Comparison of ENCODE assay signal across 30 mouse cellular contexts in genomic region chr12:86558889-86559288, GRCm38 (mm10).
A peak's percentile ranks its signal among the peaks of the same experiment; 100 is the strongest.
DNase-seq lines count a peak whose midpoint lies in the region; ATAC-seq and TF ChIP-seq lines count a peak whose summit lies in the region.
"Had no signal": no experiment of that assay in that cellular context is flagged by ENCODE, and none has a peak within 500 bp of the region (broad histone marks: within the 10 kb centered on the region; RNA-seq: fewer than 3 reads in every experiment).

No protein-coding gene starts in this region.

- no peak for ATAC-seq in heart, embryonic 12.5 days (ENCODE audit: insufficient number of reproducible peaks, low FRiP score)
- ATAC-seq in Patski = no peak
- ATAC-seq: forebrain, embryonic 16.5 days; hindbrain, embryonic 16.5 days; midbrain, embryonic 15.5 days had no signal

- no peak overlapping the region for H3K4me3 ChIP-seq in heart, adult 2 months
- no peak overlapping the region for H3K4me3 ChIP-seq in heart, embryonic 12.5 days
- H3K4me3 ChIP-seq in E14TG2a.4 (replicated peaks; ENCODE audit: low read length) = no peak overlapping the region
- H3K4me3 ChIP-seq: embryonic facial prominence, embryonic 10.5 days; hindbrain, embryonic 10.5 days; kidney, embryonic 15.5 days; left cerebral cortex, adult 2 months; limb, embryonic 15.5 days; midbrain, embryonic 15.5 days; myocyte; stomach, embryonic 15.5 days had no signal

- H3K9me3 ChIP-seq in heart, embryonic 12.5 days (replicated peaks) = 0 out of 2 replicates have a peak, but pooled peaks cover 2% of the 10 kb centered on the region
- no peaks in the 10 kb centered on the region; the same call in 1 of the 2 replicates for H3K9me3 ChIP-seq in E14TG2a.4 (ENCODE audit: low read length)
- H3K9me3 ChIP-seq: embryonic facial prominence, embryonic 10.5 days; hindbrain, embryonic 10.5 days; kidney, embryonic 15.5 days; limb, embryonic 15.5 days; midbrain, embryonic 15.5 days; stomach, embryonic 15.5 days had no signal

- no peak for DNase-seq in heart, adult 2 months
- DNase-seq in Patski (ENCODE audit: low read depth, low spot score) = no peak
- DNase-seq in testis, postnatal 10 days (ENCODE audit: low spot score) = peak; percentile 51
- no peak for DNase-seq in spleen, postnatal 10 days (ENCODE audit: low spot score in 2 of 2)
- DNase-seq in left cerebral cortex, postnatal 36 days (ENCODE audit: low spot score in 2 of 2) = no peak
- DNase-seq: adrenal gland, postnatal 36 days; cerebellum, adult 9-11 months; gastrocnemius, postnatal 10 days; heart, postnatal 10 days; kidney, adult 11 months; kidney, postnatal 4 days; left cerebral cortex, postnatal 4 days; lung, embryonic 14.5 days; right cerebral cortex, adult 18-20 months; right cerebral cortex, postnatal 4 days; thymus, postnatal 14 days had no signal

- TF ChIP-seq EP300 in heart, adult 2 months (IDR thresholded peaks at IDR 0.05; ENCODE audit: insufficient read depth, low read depth, low read length) = no peak

- no peak for TF ChIP-seq POLR2A in heart, adult 2 months (IDR thresholded peaks at IDR 0.05; ENCODE audit: insufficient read depth, low read depth, low read length)

- peak; percentile 24; the same call in 1 of the 2 replicates for TF ChIP-seq CTCF in heart, adult 2 months (IDR thresholded peaks at IDR 0.05)
- peak; percentile 81 for TF ChIP-seq CTCF in E14TG2a.4 (conservative IDR thresholded peaks at IDR 0.05; ENCODE audit: low read length)
- peak; percentile 24 for TF ChIP-seq CTCF in Patski (IDR thresholded peaks at IDR 0.05)

- no peaks in the 10 kb centered on the region for H3K36me3 ChIP-seq in heart, adult 2 months (ENCODE audit: control insufficient read depth, insufficient read depth, low read length)
- H3K36me3 ChIP-seq in heart, embryonic 12.5 days = no peaks in the 10 kb centered on the region
- H3K36me3 ChIP-seq in E14TG2a.4 (ENCODE audit: insufficient read depth, low read length) = no peaks in the 10 kb centered on the region
- H3K36me3 ChIP-seq: embryonic facial prominence, embryonic 10.5 days; hindbrain, embryonic 10.5 days; kidney, embryonic 15.5 days; limb, embryonic 15.5 days; midbrain, embryonic 15.5 days; stomach, embryonic 15.5 days had no signal

- H3K9ac ChIP-seq in heart, adult 2 months (ENCODE audit: low read depth, low read length) = no peak overlapping the region
- H3K9ac ChIP-seq in heart, embryonic 12.5 days = no peak overlapping the region
- H3K9ac ChIP-seq: kidney, embryonic 15.5 days; limb, embryonic 15.5 days; liver, embryonic 14.5 days; lung, embryonic 14.5 days; midbrain, embryonic 15.5 days; stomach, embryonic 15.5 days had no signal

- intact Hi-C loops in heart, adult 2 months (cut with DNase I) = no loop called here
- intact Hi-C loops in left cerebral cortex, postnatal 36 days (cut with DNase I) = no loop called here

- no peaks in the 10 kb centered on the region for H3K27me3 ChIP-seq in heart, adult 2 months (ENCODE audit: control insufficient read depth, insufficient read depth, low read length)
- H3K27me3 ChIP-seq in heart, embryonic 12.5 days (replicated peaks) = no peaks in the 10 kb centered on the region; the same call in 1 of the 2 replicates
- peaks cover 35% of the 10 kb centered on the region for H3K27me3 ChIP-seq in E14TG2a.4 (ENCODE audit: insufficient read depth, low read length)
- H3K27me3 ChIP-seq in Patski = peaks cover 37% of the 10 kb centered on the region
- H3K27me3 ChIP-seq: limb, embryonic 15.5 days; midbrain, embryonic 15.5 days; stomach, embryonic 15.5 days had no signal

- no peaks in the 10 kb centered on the region; the same call in 1 of the 2 replicates for H3K4me1 ChIP-seq in heart, adult 2 months (ENCODE audit: control insufficient read depth, insufficient read depth, low read length)
- peaks cover 3% of the 10 kb centered on the region; the same call in 1 of the 2 replicates for H3K4me1 ChIP-seq in heart, embryonic 12.5 days (replicated peaks)
- H3K4me1 ChIP-seq in E14TG2a.4 (replicated peaks; ENCODE audit: low read depth, low read length) = peaks cover 29% of the 10 kb centered on the region
- H3K4me1 ChIP-seq: embryonic facial prominence, embryonic 10.5 days; hindbrain, embryonic 10.5 days; kidney, embryonic 15.5 days; limb, embryonic 15.5 days; midbrain, embryonic 15.5 days; stomach, embryonic 15.5 days had no signal

- POLR2A ChIA-PET in Patski (lab: Charles Lee) = no interaction called here

- in situ Hi-C loops in Patski (cut with MboI; ENCODE audit: low pct_unique_long_range_greater_than_20kb) = no loop called here

- H3K4me2 ChIP-seq in heart, embryonic 12.5 days = no peak overlapping the region
- H3K4me2 ChIP-seq: heart, embryonic 11.5 days; kidney, embryonic 15.5 days; limb, embryonic 15.5 days; lung, embryonic 14.5 days; midbrain, embryonic 15.5 days; stomach, embryonic 15.5 days had no signal

- H3K27ac ChIP-seq in heart, adult 2 months = no peak overlapping the region
- no peak overlapping the region for H3K27ac ChIP-seq in heart, embryonic 12.5 days (ENCODE audit: poor library complexity, severe bottlenecking)
- H3K27ac ChIP-seq: embryonic facial prominence, embryonic 10.5 days; hindbrain, embryonic 10.5 days; kidney, embryonic 15.5 days; left cerebral cortex, adult 2 months; limb, embryonic 15.5 days; liver, embryonic 14.5 days; midbrain, embryonic 15.5 days; stomach, embryonic 15.5 days had no signal

- H3K79me2 ChIP-seq in heart, adult 2 months (replicated peaks; ENCODE audit: control insufficient read depth, insufficient read depth, low read length) = no peaks in the 10 kb centered on the region

- CTCF ChIA-PET in Patski (lab: Charles Lee) = no interaction called here

- WGBS in heart, adult 2 months = 91% methylated on average over 9 of the region's 9 CpGs
- WGBS in heart, embryonic 12.5 days = 87% methylated on average over 9 of the region's 9 CpGs

Comparison
In these comparisons a context has a peak if more than half of its experiments do, and no peak if none do; other contexts are left out.
1. CTCF ChIP-seq: peak in every context shown above with its lines; median percentile 81 in E14TG2a.4; 24 in heart, adult 2 months; 24 in Patski.